Mouse (Mus musculus): ENCODE results near the gene Gk. TPM values are rescaled to one million over a fixed set of nuclear protein-coding genes. Genes with fewer than 3 reads are reported as not detected.

The Gk gene
- total RNA-seq, 1 experiment from 2014 or later: 15.7 TPM

Other genes with a start within 250 kb of the Gk start
- gene Tab3, start 202.8 kb downstream of the Gk start, total RNA-seq (2017): 10.2 and 12.7 TPM in 2 replicates
- 17.2 and 19.1 TPM in 2 replicates for gene 5430427O19Rik, start 93.5 kb upstream of the Gk start, total RNA-seq (2017)

Data from common myeloid progenitor, adult 5-6 weeks (primary cell).